Mouse (Mus musculus) embryo, embryonic 11 days (tissue): ENCODE measurements around the gene 2310011J03Rik.
A peak's percentile ranks its signal among the peaks of the same experiment; 100 is the strongest.

Source experiments
- DNase-seq: peaks from one replicate; pipeline ENCODE4 v3.0.0-alpha.2; 2015

The 2310011J03Rik gene

DNA sequence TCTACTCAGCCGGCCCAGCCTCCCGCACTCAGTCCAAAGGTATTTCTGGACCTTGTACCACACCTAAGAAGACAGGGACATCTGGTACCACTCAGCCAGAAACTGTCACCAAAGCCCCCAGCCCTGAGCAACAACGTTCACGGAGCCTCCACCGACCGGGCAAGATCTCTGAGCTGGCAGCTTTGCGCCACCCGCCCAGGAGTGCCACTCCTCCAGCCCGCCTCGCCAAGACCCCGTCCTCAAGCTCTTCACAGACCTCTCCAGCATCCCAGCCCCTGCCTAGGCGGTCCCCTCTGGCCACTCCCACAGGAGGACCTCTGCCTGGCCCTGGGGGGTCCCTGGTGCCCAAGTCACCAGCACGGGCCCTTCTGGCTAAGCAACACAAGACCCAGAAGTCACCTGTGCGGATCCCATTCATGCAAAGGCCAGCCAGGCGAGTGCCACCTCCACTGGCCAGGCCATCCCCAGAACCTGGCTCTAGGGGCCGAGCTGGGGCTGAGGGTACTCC lies 5.8 kb downstream of the 2310011J03Rik start:
- no peak for DNase-seq

DNA sequence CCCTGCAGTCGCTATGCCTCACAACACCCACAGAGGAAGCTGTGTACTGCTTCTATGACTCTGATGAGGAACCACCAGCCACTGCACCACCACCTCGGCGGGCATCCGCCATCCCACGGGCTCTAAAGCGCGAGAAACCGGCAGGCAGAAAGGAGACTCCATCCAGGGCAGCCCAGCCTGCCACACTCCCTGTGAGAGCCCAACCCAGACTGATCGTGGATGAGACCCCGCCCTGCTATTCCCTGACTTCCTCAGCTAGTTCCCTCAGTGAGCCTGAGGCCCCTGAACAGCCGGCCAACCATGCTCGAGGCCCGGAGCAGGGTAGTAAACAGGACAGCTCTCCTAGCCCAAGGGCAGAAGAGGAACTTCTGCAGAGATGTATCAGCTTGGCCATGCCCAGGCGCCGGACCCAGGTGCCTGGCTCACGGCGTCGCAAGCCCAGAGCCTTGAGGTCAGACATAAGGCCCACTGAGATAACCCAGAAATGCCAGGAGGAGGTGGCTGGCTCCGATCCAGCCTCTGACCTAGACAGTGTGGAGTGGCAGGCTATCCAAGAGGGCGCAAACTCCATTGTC lies 6.6 kb downstream of the 2310011J03Rik start:
- no peak for DNase-seq

DNA sequence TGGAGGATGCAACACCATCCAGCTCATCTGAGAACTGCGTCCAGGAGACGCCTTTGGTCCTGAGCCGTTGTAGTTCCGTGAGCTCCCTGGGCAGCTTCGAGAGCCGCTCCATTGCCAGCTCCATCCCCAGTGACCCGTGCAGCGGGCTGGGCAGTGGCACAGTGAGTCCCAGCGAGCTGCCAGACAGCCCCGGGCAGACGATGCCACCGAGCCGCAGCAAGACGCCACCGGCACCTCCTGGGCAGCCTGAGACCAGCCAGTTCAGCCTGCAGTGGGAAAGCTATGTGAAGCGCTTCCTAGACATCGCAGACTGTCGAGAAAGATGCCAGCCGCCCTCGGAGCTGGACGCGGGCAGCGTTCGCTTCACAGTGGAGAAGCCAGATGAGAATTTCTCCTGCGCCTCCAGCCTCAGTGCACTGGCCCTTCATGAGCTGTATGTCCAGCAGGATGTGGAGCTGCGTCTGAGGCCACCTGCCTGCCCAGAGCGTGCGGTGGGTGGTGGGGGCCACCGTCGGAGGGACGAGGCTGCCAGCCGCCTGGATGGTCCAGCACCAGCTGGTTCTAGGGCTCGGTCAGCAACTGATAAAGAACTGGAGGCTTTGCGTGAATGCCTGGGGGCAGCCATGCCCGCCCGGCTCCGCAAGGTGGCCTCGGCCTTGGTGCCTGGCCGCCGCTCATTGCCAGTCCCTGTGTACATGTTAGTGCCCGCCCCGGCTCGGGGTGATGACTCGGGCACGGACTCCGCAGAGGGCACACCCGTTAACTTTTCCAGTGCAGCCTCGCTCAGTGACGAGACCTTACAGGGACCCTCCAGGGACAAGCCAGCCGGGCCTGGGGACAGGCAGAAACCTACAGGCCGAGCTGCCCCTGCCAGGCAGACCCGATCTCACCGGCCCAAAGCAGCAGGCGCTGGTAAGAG lies 7.5 kb downstream of the 2310011J03Rik start:
- no peak for DNase-seq

DNA sequence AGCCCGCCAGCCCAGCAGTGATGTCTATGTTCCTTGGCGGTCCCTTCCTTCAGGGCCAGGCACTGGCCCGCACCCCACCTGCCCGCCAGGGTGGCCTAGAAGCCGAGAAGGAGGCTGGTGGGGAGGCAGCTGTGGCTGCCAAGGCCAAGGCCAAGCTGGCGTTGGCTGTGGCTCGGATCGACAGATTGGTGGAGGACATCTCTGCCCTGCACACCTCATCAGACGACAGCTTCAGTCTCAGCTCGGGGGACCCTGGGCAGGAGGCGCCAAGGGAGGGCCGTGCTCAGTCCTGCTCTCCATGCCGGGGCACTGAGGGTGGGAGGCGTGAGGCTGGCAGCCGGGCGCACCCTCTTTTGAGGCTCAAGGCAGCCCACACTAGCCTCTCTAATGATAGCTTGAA lies 8.8 kb downstream of the 2310011J03Rik start:
- DNase-seq: no peak

DNA sequence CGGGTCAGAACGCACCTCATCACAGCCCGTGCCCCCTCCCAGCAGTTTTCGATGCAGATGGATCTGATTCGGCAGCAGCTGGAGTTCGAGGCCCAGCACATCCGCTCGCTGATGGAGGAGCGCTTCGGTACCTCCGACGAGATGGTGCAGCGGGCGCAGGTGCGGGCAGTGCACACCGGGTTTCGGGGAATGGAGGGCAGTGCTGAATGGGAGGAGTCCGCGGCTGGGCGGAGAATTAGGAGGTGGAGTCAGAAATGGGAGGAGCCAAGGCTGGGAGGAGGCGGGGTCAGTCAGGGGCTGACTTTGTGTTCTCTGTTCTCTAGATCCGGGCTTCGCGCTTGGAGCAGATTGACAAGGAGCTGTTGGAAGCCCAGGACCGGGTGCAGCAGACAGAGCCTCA lies 15.5 kb downstream of the 2310011J03Rik start:
- DNase-seq: peak; percentile 44

DNA sequence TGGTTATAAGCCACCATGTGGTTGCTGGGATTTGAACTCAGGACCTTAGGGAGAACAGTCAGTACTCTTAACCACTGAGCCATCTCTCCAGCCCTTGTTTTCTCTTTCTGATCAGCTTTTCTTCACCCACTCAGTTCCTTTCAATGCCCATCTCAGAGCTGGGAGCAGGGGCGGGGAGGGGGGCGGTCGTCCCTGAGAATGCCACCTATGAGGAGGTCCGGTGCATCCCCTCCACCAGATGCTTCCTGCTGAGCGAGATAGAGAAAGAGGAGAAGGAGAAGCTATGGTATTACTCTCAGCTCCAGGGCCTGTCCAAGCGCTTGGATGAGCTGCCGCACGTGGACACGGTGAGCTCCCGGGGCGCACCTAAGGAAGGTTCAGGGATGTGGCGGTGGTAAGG lies 15.9 kb downstream of the 2310011J03Rik start:
- no peak for DNase-seq

DNA sequence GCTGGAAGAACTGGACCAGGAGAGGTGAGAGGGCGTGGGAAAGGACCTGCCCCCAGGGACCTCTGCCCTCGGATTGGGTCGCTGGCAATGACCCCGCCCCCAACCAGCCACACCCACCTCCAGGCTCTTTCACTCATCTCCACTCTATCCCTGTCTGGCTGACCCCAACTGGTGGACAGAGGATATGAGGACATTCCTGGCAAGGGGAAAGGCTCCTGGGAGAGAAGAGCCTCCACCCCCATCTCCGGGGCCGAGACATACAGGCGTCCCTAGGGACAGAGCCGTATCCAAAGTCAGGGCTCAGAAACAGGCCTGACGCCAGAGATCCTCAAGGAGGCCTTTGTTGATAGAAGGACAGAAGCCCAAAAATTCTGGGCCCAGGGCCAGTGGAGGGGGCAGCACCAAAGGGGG lies 17.9 kb downstream of the 2310011J03Rik start:
- peak; percentile 46 for DNase-seq

DNA sequence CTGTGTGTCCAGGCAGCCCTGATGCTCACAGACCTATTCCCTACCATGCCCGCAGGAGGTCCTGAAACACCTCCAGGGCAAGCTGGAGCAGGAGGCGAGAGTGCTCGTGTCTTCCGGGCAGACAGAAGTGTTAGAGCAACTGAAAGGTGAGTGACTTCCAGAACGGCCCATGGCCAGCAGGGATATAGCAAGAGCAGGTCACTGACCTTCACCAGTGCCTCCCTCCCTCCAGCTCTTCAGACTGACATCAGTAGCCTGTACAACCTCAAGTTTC lies 18.3 kb downstream of the 2310011J03Rik start:
- DNase-seq: no peak

DNA sequence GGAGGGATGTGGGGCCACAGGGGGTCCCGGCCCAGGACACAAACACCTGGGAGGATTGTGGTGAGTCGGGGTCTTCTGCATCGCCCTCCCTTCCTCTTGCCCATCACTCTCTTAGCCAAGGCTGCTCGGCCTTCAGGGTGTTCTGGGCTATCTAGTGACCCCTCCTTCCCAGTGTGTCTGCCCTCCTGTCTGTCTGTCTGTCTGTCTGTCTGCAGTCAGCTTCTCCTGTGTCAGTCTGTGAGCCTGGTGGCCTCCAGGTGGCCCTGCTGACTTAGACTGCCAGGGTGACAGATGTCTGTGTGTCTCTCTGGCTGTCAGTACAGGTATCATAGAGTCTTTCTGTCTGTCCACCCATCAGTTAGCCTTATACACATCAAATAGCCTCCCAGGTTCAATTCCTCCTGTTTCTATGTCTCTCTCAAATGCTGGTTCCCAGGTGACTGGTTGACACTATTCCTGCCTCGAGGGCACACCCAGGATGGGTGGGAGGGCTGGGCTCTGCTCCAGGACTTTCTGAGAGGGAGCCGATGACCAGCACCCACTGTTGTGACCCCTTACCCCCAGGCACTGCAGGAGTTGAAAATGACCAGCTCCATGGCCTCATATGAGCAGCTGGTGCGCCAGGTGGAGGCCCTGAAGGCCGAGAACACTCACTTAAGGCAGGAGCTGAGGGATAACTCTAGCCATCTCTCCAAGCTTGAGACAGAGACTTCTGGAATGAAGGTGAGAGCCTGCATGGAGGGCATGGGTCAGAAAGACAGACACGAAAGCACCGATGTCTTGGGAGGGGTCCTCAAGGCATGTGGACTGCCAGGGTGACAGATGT lies 18.9 kb downstream of the 2310011J03Rik start:
- no peak for DNase-seq

DNA sequence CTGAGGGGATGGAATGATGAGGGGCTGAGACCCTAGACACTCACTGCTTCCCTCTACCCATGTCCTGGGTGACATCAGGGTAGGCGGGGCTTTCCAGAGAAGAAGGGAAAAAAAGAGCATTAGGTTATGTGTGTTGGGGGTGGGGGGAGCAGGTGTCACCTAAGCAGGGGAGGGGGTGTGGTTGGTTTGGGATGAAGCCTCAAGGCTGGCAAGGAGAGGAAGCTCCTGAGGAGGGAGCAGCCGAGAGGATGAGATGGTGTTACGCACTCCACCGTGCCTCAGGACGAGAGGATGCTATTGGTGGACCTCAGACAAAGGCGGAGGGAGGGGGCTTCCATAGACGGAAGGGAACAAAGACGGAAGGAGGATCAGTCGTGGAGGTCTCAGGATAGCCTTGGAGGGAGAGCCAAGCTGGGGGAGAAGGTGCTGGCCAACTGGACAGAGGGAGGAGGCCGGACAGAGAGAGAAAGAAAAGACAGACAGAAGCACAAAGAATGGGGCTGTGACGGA lies 19.6 kb downstream of the 2310011J03Rik start:
- DNase-seq: peak; percentile 67

DNA sequence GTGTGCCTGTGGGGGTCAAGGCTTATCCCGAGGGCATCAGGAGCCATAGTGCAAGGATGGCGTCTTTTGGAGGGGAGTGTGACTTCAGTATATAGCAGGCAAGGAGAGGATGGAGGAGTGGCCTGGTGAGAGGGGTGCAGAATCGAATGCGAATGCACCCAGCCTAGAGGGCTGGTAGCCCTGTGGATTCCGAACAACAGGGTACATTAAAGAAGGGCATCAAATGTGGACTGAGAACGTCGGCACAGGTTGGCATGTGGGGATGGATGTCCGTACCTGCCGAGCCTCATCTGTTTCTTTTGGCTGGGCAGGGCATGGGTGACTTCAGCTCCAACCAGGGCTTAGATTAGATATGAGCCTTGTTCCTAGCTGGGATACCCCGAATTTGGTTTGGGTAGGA lies 20.5 kb downstream of the 2310011J03Rik start:
- DNase-seq: no peak

DNA sequence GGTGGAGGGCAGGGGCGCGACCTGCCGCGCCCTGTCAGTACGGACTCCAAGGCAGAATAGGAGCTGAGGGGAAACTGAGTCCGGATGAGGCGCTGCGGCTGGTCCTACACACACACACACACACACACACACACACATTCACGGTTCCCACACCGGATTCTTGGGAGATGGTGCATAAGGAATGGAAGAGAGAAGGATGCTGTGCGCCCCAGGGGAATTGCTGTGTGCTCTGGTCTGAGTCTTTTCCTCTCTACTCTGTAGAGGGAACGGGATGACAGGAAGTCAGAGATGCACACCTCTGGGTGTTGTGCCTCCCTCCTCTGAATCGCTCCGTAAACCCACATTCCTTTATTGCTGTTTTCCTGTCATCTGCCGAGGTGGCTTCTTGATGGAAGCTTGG lies 21.0 kb downstream of the 2310011J03Rik start:
- DNase-seq: no peak

DNA sequence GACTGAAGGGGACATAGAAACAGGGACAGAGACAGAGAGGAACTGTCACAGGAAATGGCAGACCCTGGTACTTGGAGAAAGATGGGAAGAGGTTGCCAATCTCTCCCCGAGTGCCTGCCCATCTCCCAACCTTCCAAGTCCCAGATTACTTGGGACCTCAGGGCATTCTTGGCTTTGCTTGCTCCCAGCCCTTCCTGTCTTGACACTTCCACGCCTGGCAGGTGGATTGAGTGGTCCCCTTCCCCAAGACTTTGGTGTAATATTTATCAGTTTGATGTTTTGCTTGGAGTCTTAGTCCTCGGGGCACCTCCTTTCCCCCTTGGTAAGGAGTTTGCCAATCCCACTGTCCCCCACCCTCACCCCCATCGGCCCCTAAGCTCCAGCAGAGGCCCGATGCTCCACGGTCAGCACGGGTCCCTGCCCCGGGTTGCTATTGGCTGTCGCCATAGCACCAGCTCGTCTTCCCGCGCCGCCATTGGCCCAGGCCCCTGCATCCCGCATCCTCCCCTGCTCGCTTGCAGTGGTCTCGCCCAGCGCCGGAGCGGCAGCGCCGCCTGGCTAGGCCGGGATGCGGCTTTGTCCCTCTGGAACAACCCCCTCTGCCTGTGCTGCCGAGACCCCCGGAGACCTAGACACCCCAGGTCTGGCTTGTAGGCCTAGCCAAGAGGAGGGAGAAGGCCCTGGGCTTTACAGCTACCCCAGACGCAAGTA lies 21.6 kb downstream of the 2310011J03Rik start:
- DNase-seq: peak; percentile 93

DNA sequence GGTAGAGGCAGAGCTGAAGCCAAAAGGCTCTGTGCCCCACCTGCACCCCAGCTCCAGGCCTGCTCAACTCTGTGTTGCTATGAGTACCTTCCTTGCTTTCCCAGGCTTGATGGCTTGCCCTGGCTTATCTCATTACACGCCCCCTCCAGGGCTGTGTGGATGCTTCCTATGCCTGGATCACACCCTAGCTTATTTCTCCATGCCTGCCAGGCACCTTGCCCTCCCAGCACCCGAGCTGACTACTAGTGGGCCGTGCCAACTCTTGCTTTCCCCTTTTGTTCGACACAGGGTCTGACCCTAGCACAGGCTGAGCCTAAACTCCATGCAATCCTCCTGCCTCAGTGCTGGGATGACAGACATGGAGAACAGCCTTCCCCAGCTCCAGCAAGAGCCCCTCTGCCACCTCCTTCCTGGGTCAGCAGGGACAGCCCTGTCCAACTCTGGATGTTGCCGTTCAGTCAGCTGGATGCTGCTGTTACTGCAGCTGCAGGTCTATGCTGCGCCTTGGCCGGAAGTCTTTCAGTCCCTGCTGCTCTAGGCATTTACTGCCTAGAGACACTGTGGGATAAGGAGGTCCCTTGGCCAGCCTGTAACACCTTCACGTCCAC lies 22.7 kb downstream of the 2310011J03Rik start:
- DNase-seq: no peak

DNA sequence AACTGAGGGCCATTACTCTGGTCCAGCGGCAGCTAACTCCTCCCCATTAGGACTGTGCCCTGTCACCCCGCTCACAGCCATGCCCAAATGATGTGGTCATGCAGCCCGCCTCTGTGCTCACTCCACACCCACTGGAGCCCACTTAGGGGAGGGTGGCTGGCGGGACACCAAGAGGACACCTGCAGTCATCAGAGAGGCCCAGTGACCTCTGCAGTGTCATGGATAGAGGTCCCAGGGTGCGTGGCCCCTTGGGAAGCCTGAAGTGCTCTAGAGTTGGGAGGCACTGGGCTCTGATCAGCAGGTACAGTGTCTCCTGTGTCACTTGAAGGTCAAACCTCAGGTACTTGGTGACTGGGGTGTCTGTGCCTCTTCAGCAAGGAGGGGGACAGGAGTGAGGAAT lies 23.5 kb downstream of the 2310011J03Rik start:
- DNase-seq: no peak

DNA sequence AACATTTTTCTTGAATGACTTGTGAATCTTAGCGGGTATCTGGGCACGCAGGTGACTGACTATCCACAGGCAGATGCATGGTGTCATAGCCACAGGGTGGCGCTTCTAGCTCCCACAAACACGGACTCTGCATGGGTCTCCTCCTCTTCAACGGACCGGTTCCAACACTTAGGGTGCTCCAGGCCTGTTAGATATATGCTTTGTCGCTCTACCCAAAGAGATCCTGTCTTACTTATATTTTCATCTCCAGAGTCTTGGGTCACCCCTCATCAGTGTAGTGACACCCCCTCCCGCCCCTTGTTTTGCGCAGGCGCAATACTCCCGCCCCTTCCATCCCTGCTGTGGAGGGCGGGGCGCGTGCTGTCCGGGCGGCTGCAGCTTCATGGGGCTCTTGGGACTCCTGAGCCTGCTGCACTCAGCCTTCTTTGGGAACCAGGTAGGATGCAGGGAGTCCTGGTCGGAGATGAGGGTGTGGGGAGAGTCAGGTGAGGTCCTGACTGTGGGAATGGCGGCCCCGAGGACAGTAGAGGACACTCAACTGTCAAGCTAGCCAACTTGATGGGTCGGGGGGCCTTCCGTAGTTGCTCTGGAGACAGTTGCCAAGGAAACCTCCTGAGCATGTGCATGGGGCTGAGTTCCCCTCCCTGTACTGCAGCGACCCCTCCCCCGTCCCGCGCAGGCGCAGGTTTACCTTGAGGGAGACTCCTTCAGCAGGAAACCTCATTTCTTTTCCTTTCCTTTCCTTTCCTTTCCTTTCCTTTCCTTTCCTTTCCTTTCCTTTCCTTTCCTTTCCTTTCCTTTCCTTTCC lies 24.5 kb downstream of the 2310011J03Rik start, which contains the start of gene Apc2:
Apc2 (plus strand) TSS at position 360 of the 808 bp plus-strand sequence.
- peak; percentile 87 for DNase-seq

DNA sequence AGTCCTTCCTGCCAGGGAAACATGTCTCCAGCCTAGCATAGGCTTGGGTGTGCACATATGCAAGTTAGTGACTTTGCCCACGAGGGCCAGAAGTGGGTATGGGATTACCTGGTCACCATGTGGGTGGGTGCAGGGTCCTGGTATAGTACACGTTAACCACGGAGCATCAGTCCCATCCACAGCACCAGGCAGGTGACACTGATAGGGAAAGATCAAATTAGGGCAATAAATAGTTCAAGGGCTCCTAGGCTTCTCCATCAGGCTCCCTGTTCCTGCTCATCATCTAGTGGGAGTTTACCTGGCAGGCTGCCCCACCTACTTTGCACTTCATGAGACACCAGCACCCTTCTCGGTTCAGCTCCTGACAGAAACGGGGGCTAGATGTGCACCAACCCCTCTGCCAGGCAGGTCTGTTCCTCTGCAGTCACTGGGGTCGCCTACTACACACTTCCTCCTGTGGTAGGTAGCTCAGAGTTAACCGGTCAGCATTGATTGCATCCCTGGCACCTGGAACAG lies 25.5 kb downstream of the 2310011J03Rik start:
- no peak for DNase-seq

DNA sequence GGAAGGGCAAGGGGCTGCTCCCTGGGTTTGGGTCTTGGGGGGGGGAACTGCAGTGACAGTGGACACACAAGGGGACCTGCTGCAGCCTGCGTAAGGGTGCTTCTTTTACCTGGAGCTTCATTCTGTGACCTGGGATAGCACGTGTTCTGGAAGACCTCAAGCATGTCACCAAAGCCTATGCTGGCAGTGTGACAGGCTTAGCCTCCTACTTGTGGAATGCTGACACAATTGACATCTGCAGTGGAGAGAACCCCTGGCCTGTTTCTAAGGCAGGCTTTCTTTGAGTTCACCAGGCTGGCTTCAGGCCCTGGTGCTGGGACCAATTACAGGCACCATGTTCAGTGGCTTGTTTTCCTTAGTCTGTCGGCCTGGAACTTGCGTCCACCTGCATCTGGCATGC lies 26.0 kb downstream of the 2310011J03Rik start:
- DNase-seq: no peak

DNA sequence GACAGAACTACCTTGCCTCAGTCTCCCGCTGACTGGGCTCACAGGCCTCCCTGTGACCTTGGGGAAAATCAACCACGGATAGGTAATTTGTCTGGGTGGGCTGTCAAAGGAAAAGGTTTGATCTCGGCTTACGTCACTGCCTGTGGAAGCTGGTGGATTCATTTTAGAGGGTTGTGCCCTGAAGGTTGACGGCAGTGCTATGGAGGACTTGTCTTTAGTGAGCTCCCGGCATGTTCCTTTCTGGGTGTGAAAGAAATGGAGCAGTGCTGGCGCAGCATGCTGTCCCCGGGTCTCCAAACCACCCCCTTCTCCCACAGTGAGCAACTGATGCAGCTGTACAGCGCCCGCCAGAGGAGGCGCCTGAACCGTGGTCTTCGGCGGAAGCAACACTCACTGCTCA lies 27.0 kb downstream of the 2310011J03Rik start:
- DNase-seq: no peak

DNA sequence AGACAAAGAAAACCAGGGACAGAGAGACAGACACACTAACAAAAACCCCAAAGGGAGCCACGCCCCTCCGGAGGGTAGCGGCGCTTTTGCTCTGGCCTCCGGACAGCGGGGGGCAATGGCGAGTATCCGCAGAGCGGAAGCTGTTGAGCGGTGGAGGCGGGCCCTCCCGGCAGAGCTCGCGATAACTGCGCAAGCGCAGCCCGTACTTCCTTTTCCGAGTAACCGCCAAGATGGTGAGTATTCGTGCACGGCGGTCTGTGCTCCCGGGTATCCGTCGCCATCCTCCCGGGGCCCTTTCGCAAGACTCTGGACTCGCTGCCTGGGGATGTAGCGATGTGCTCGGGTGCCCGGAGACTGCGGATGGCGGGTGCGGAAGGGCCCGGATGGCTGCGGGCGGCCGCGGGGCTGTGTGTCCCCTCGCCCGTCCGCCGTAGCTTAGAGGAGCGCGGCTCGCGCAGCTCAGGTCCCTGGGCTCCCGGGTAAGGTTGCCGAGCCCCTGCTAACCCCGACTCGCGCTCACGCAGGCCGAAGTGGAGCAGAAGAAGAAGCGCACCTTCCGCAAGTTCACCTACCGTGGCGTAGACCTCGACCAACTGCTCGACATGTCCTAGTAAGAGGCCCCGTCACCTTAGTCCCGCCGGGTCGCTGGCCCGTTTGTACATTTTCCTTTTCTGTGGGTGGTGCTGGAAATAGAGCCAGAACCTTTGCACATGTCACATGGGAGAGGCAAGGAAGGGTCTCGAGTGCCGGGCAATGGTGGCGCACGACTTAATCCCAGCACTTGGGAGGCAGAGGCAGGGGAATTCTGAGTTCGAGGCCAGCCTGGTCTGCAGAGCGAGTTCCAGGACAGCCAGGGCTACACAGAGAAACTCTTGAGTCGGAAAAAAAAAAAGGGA lies 27.8 kb downstream of the 2310011J03Rik start, which contains the start of gene Rps15:
Rps15 (plus strand) TSS at position 203 of the 896 bp plus-strand sequence.
- peak; percentile 99 for DNase-seq
